ENCODE assay signal across 8 mouse cellular contexts in the genomic region with DNA sequence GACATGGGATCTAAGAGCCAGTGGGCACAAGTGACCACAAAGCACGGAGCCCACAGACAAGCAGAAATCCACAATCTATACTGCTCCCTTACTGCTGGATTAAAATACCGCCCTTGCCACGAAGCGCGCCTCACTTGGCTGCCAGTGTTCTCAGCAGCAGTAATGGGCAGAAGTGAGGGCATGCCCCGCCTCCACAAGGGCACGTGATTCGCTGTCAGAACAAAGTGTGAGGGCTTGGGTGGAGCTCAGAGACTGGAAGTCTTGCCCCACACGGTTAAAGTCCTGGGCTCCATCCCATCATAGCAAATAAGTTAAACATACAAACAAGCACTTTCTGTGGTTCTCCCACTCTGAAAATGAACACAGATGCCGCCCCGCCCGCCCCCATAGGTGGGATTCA. TPM values are rescaled to one million over a fixed set of nuclear protein-coding genes. Genes with fewer than 3 reads are reported as not detected.
DNase-seq lines count a peak whose midpoint lies in the region; ATAC-seq lines count a peak whose summit lies in the region.

No protein-coding gene starts in this region.

- H3K4me3 ChIP-seq in embryonic facial prominence, embryonic 13.5 days = peak overlapping the region; percentile 37; the same call in 1 of the 2 replicates
- H3K4me3 ChIP-seq in intestine, embryonic 15.5 days (replicated peaks) = no peak overlapping the region
- H3K4me3 ChIP-seq in liver, embryonic 16.5 days (ENCODE audit: low read depth, low read length) = no peak overlapping the region
- no peak overlapping the region for H3K4me3 ChIP-seq in neural tube, embryonic 13.5 days

- peak; percentile 26 for DNase-seq in urinary bladder, postnatal 25 days (ENCODE audit: low spot score)
- DNase-seq in urinary bladder, postnatal 4 days (ENCODE audit: low spot score in 2 of 2) = no peak
- no peak for DNase-seq in testis, postnatal 10 days (ENCODE audit: low spot score)
- DNase-seq in MN1 (ENCODE audit: low spot score) = no peak

- H3K9ac ChIP-seq in embryonic facial prominence, embryonic 13.5 days = no peak overlapping the region
- H3K9ac ChIP-seq in intestine, embryonic 15.5 days = no peak overlapping the region
- H3K9ac ChIP-seq in liver, embryonic 16.5 days (ENCODE audit: low read depth, low read length) = no peak overlapping the region
- no peak overlapping the region for H3K9ac ChIP-seq in neural tube, embryonic 13.5 days

- no peaks in the 10 kb centered on the region for H3K36me3 ChIP-seq in embryonic facial prominence, embryonic 13.5 days
- no peaks in the 10 kb centered on the region for H3K36me3 ChIP-seq in intestine, embryonic 15.5 days
- no peaks in the 10 kb centered on the region for H3K36me3 ChIP-seq in liver, embryonic 16.5 days (ENCODE audit: control insufficient read depth, insufficient read depth)
- no peaks in the 10 kb centered on the region for H3K36me3 ChIP-seq in neural tube, embryonic 13.5 days

- peaks cover 29% of the 10 kb centered on the region for H3K4me1 ChIP-seq in embryonic facial prominence, embryonic 13.5 days
- H3K4me1 ChIP-seq in intestine, embryonic 15.5 days (replicated peaks) = peaks cover 23% of the 10 kb centered on the region
- peaks cover 6% of the 10 kb centered on the region for H3K4me1 ChIP-seq in liver, embryonic 16.5 days (ENCODE audit: control insufficient read depth, low read depth, low read length)
- peaks cover 31% of the 10 kb centered on the region for H3K4me1 ChIP-seq in neural tube, embryonic 13.5 days (replicated peaks)

- no peaks in the 10 kb centered on the region for H3K9me3 ChIP-seq in embryonic facial prominence, embryonic 13.5 days
- H3K9me3 ChIP-seq in intestine, embryonic 15.5 days = no peaks in the 10 kb centered on the region
- H3K9me3 ChIP-seq in liver, embryonic 16.5 days (replicated peaks; ENCODE audit: control insufficient read depth, low read length) = no peaks in the 10 kb centered on the region
- no peaks in the 10 kb centered on the region for H3K9me3 ChIP-seq in neural tube, embryonic 13.5 days

- ATAC-seq in embryonic facial prominence, embryonic 13.5 days (ENCODE audit: insufficient number of reproducible peaks, insufficient read depth, low FRiP score, low TSS enrichment, low read depth) = no peak
- ATAC-seq in intestine, embryonic 15.5 days = peak; percentile 73
- peak; percentile 79 for ATAC-seq in liver, embryonic 16.5 days (ENCODE audit: low read depth)
- ATAC-seq in neural tube, embryonic 13.5 days (ENCODE audit: low read depth) = no peak

- peaks cover 83% of the 10 kb centered on the region for H3K27me3 ChIP-seq in embryonic facial prominence, embryonic 13.5 days
- H3K27me3 ChIP-seq in intestine, embryonic 15.5 days (replicated peaks) = peaks cover 75% of the 10 kb centered on the region
- H3K27me3 ChIP-seq in liver, embryonic 16.5 days (ENCODE audit: control insufficient read depth, insufficient read depth, low read depth, low read length) = peaks cover 78% of the 10 kb centered on the region
- H3K27me3 ChIP-seq in neural tube, embryonic 13.5 days = peaks cover 87% of the 10 kb centered on the region

- 2% methylated on average over 12 of the region's 12 CpGs for WGBS in embryonic facial prominence, embryonic 13.5 days
- 6% methylated on average over 12 of the region's 12 CpGs for WGBS in intestine, embryonic 15.5 days
- 3% methylated on average over 12 of the region's 12 CpGs for WGBS in liver, embryonic 16.5 days (ENCODE audit: insufficient replicate concordance)
- 5% methylated on average over 12 of the region's 12 CpGs for WGBS in neural tube, embryonic 13.5 days

- no peak overlapping the region for H3K27ac ChIP-seq in embryonic facial prominence, embryonic 13.5 days
- H3K27ac ChIP-seq in intestine, embryonic 15.5 days = no peak overlapping the region
- no peak overlapping the region for H3K27ac ChIP-seq in liver, embryonic 16.5 days (ENCODE audit: low read length)
- H3K27ac ChIP-seq in neural tube, embryonic 13.5 days (replicated peaks) = no peak overlapping the region

- H3K4me2 ChIP-seq in embryonic facial prominence, embryonic 13.5 days = peak overlapping the region; percentile 62
- peak overlapping the region; percentile 64 for H3K4me2 ChIP-seq in intestine, embryonic 15.5 days (replicated peaks)
- peak overlapping the region; percentile 42; the same call in 1 of the 2 replicates for H3K4me2 ChIP-seq in liver, embryonic 16.5 days (ENCODE audit: low read depth, low read length)
- H3K4me2 ChIP-seq in neural tube, embryonic 13.5 days = peak overlapping the region; percentile 22; the same call in 1 of the 2 replicates

RNA-seq across cellular contexts. Expression of a gene that starts 1.7 kb away (rescaled TPM):
- polyA plus RNA-seq in embryonic facial prominence, embryonic 13.5 days (2015; fragmentation: Nextera tagmentation; extraction: Ambion mirVana) = not detected in 2 replicates
- not detected in 2 replicates for polyA plus RNA-seq in intestine, embryonic 15.5 days (2015; fragmentation: Nextera tagmentation; extraction: Ambion mirVana)
- polyA plus RNA-seq in liver, embryonic 16.5 days (2015; fragmentation: Nextera tagmentation; extraction: Ambion mirVana) = not detected in 2 replicates
- not detected in 2 replicates for polyA plus RNA-seq in neural tube, embryonic 13.5 days (2015; fragmentation: Nextera tagmentation; extraction: Ambion mirVana)

RNA-seq across cellular contexts. Expression of a gene that starts 4.7 kb away (rescaled TPM):
- not detected in 2 replicates for polyA plus RNA-seq in embryonic facial prominence, embryonic 13.5 days (2015; fragmentation: Nextera tagmentation; extraction: Ambion mirVana)
- polyA plus RNA-seq in intestine, embryonic 15.5 days (2015; fragmentation: Nextera tagmentation; extraction: Ambion mirVana) = not detected in 2 replicates
- polyA plus RNA-seq in liver, embryonic 16.5 days (2015; fragmentation: Nextera tagmentation; extraction: Ambion mirVana) = not detected in 2 replicates
- polyA plus RNA-seq in neural tube, embryonic 13.5 days (2015; fragmentation: Nextera tagmentation; extraction: Ambion mirVana) = 0.36 TPM in 1 of 2 replicates, not detected in the other

RNA-seq across cellular contexts. Expression of a gene that starts 14.1 kb away (rescaled TPM):
- polyA plus RNA-seq in embryonic facial prominence, embryonic 13.5 days (2015; fragmentation: Nextera tagmentation; extraction: Ambion mirVana) = 76.0 and 89.4 TPM in 2 replicates
- 84.4 and 94.1 TPM in 2 replicates for polyA plus RNA-seq in intestine, embryonic 15.5 days (2015; fragmentation: Nextera tagmentation; extraction: Ambion mirVana)
- polyA plus RNA-seq in liver, embryonic 16.5 days (2015; fragmentation: Nextera tagmentation; extraction: Ambion mirVana) = 30.9 and 34.3 TPM in 2 replicates
- polyA plus RNA-seq in neural tube, embryonic 13.5 days (2015; fragmentation: Nextera tagmentation; extraction: Ambion mirVana) = 77.4 and 87.0 TPM in 2 replicates

RNA-seq across cellular contexts. Expression of a gene that starts 52.2 kb away (rescaled TPM):
- 14.7 and 16.2 TPM in 2 replicates for polyA plus RNA-seq in embryonic facial prominence, embryonic 13.5 days (2015; fragmentation: Nextera tagmentation; extraction: Ambion mirVana)
- polyA plus RNA-seq in intestine, embryonic 15.5 days (2015; fragmentation: Nextera tagmentation; extraction: Ambion mirVana) = 14.0 and 16.3 TPM in 2 replicates
- 7.9 and 8.8 TPM in 2 replicates for polyA plus RNA-seq in liver, embryonic 16.5 days (2015; fragmentation: Nextera tagmentation; extraction: Ambion mirVana)
- polyA plus RNA-seq in neural tube, embryonic 13.5 days (2015; fragmentation: Nextera tagmentation; extraction: Ambion mirVana) = 13.1 and 13.8 TPM in 2 replicates

RNA-seq across cellular contexts. Expression of a gene that starts 52.2 kb away (rescaled TPM):
- 13.2 and 14.2 TPM in 2 replicates for polyA plus RNA-seq in embryonic facial prominence, embryonic 13.5 days (2015; fragmentation: Nextera tagmentation; extraction: Ambion mirVana)
- polyA plus RNA-seq in intestine, embryonic 15.5 days (2015; fragmentation: Nextera tagmentation; extraction: Ambion mirVana) = 12.0 and 12.2 TPM in 2 replicates
- polyA plus RNA-seq in liver, embryonic 16.5 days (2015; fragmentation: Nextera tagmentation; extraction: Ambion mirVana) = 4.1 and 4.5 TPM in 2 replicates
- polyA plus RNA-seq in neural tube, embryonic 13.5 days (2015; fragmentation: Nextera tagmentation; extraction: Ambion mirVana) = 10.8 and 12.4 TPM in 2 replicates

Comparison
In these comparisons a context has a peak if more than half of its experiments do, and no peak if none do; other contexts are left out.
1. ATAC-seq: peak in intestine, embryonic 15.5 days (single experiment) and liver, embryonic 16.5 days (single experiment); none in embryonic facial prominence, embryonic 13.5 days (single experiment) and neural tube, embryonic 13.5 days (single experiment).
2. Peak in every context shown above with its lines, with median percentiles within 50 percentile points of each other: H3K4me2 ChIP-seq.